Mouse (Mus musculus): ENCODE results near the gene Irf2. TPM values are rescaled to one million over a fixed set of nuclear protein-coding genes. Genes with fewer than 3 reads are reported as not detected.

The Irf2 gene
- polyA plus RNA-seq, 1 experiment from 2014 or later = 14.1 TPM

- 88% methylated on average over 2 of the region's 2 CpGs for WGBS
- Histone ChIP-seq H3K4me1 (ENCODE audit: control insufficient read depth, insufficient read depth, low read length) (no peaks in the 10 kb centered on the region), H3K27me3 (ENCODE audit: control insufficient read depth, insufficient read depth, low read length) (no peaks in the 10 kb centered on the region), H3K36me3 (ENCODE audit: control insufficient read depth, insufficient read depth, low read length) (no peaks in the 10 kb centered on the region; the same call in 1 of the 2 replicates), H3K27ac (ENCODE audit: low read depth, low read length) (no peak overlapping the region), H3K9me3 (ENCODE audit: control insufficient read depth, low read length) (no peaks in the 10 kb centered on the region), H3K4me3 (ENCODE audit: low read depth, low read length) (no peak overlapping the region), H3K9ac (ENCODE audit: low read length) (no peak overlapping the region), H3K4me2 (ENCODE audit: low read depth) (no peak overlapping the region)
- no peak for ATAC-seq (ENCODE audit: insufficient read depth, low FRiP score, low TSS enrichment)
- no peak for DNase-seq (ENCODE audit: low spot score)
These were observed 72.4 kb downstream of the Irf2 start for GRCm38 (mm10) chr8:46811944-46812343.

- no peak for ATAC-seq (ENCODE audit: insufficient read depth, low FRiP score, low TSS enrichment)
- Histone ChIP-seq H3K27ac (ENCODE audit: low read depth, low read length) (no peak overlapping the region), H3K4me2 (ENCODE audit: low read depth) (no peak overlapping the region), H3K9ac (ENCODE audit: low read length) (no peak overlapping the region), H3K4me1 (ENCODE audit: control insufficient read depth, insufficient read depth, low read length) (no peaks in the 10 kb centered on the region), H3K27me3 (ENCODE audit: control insufficient read depth, insufficient read depth, low read length) (no peaks in the 10 kb centered on the region), H3K4me3 (ENCODE audit: low read depth, low read length) (no peak overlapping the region), H3K9me3 (ENCODE audit: control insufficient read depth, low read length) (no peaks in the 10 kb centered on the region), H3K36me3 (ENCODE audit: control insufficient read depth, insufficient read depth, low read length) (no peaks in the 10 kb centered on the region)
- no peak for DNase-seq (ENCODE audit: low spot score)
- WGBS = 90% methylated on average over 4 of the region's 4 CpGs
These were observed 73.4 kb downstream of the Irf2 start for GRCm38 (mm10) chr8:46812966-46813365.

GRCm38 (mm10) chr8:46818106-46818989 is 78.8 kb downstream of the Irf2 start:
- DNase-seq (ENCODE audit: low spot score) (no peak), ATAC-seq (ENCODE audit: insufficient read depth, low FRiP score, low TSS enrichment) (no peak)
- 83% methylated on average over 14 of the region's 14 CpGs for WGBS
- Histone ChIP-seq H3K4me1 (ENCODE audit: control insufficient read depth, insufficient read depth, low read length) (no peaks in the 10 kb centered on the region), H3K27me3 (ENCODE audit: control insufficient read depth, insufficient read depth, low read length) (no peaks in the 10 kb centered on the region), H3K36me3 (ENCODE audit: control insufficient read depth, insufficient read depth, low read length) (no peaks in the 10 kb centered on the region; the same call in 1 of the 2 replicates), H3K4me2 (ENCODE audit: low read depth) (no peak overlapping the region), H3K9ac (ENCODE audit: low read length) (no peak overlapping the region), H3K4me3 (ENCODE audit: low read depth, low read length) (no peak overlapping the region), H3K9me3 (ENCODE audit: control insufficient read depth, low read length) (no peaks in the 10 kb centered on the region), H3K27ac (ENCODE audit: low read depth, low read length) (no peak overlapping the region)

- Histone ChIP-seq H3K4me1 (ENCODE audit: control insufficient read depth, insufficient read depth, low read length) (no peaks in the 10 kb centered on the region), H3K4me2 (ENCODE audit: low read depth) (no peak overlapping the region), H3K36me3 (ENCODE audit: control insufficient read depth, insufficient read depth, low read length) (no peaks in the 10 kb centered on the region; the same call in 1 of the 2 replicates), H3K9ac (ENCODE audit: low read length) (no peak overlapping the region), H3K4me3 (ENCODE audit: low read depth, low read length) (no peak overlapping the region), H3K9me3 (ENCODE audit: control insufficient read depth, low read length) (no peaks in the 10 kb centered on the region), H3K27me3 (ENCODE audit: control insufficient read depth, insufficient read depth, low read length) (no peaks in the 10 kb centered on the region), H3K27ac (ENCODE audit: low read depth, low read length) (no peak overlapping the region)
- DNase-seq (ENCODE audit: low spot score) (no peak), ATAC-seq (ENCODE audit: insufficient read depth, low FRiP score, low TSS enrichment) (no peak)
- WGBS = 66% methylated on average over 2 of the region's 2 CpGs
These were observed 79.4 kb downstream of the Irf2 start for GRCm38 (mm10) chr8:46818990-46819288.

GRCm38 (mm10) chr8:46828734-46829413 is 89.3 kb downstream of the Irf2 start:
- WGBS = 94% methylated on average over 7 of the region's 7 CpGs

GRCm38 (mm10) chr8:46829414-46830111 is 90.0 kb downstream of the Irf2 start:
- Histone ChIP-seq H3K9ac (ENCODE audit: low read length) (no peak overlapping the region), H3K27me3 (ENCODE audit: control insufficient read depth, insufficient read depth, low read length) (no peaks in the 10 kb centered on the region), H3K4me2 (ENCODE audit: low read depth) (no peak overlapping the region), H3K9me3 (ENCODE audit: control insufficient read depth, low read length) (no peaks in the 10 kb centered on the region), H3K4me1 (ENCODE audit: control insufficient read depth, insufficient read depth, low read length) (no peaks in the 10 kb centered on the region), H3K27ac (ENCODE audit: low read depth, low read length) (no peak overlapping the region), H3K36me3 (ENCODE audit: control insufficient read depth, insufficient read depth, low read length) (no peaks in the 10 kb centered on the region), H3K4me3 (ENCODE audit: low read depth, low read length) (no peak overlapping the region)
- WGBS = 66% methylated on average over 6 of the region's 6 CpGs
- no peak for ATAC-seq (ENCODE audit: insufficient read depth, low FRiP score, low TSS enrichment)
- no peak for DNase-seq (ENCODE audit: low spot score)

More at GRCm38 (mm10) chr8:46828734-46829413, 89.3 kb downstream of the Irf2 start:
- H3K9ac ChIP-seq (ENCODE audit: low read length) = no peak overlapping the region
- H3K4me3 ChIP-seq (ENCODE audit: low read depth, low read length) = no peak overlapping the region
- no peaks in the 10 kb centered on the region for H3K27me3 ChIP-seq (ENCODE audit: control insufficient read depth, insufficient read depth, low read length)
- ATAC-seq (ENCODE audit: insufficient read depth, low FRiP score, low TSS enrichment) (no peak), DNase-seq (ENCODE audit: low spot score) (no peak)
- no peak overlapping the region for H3K4me2 ChIP-seq (ENCODE audit: low read depth)
- no peaks in the 10 kb centered on the region for H3K9me3 ChIP-seq (ENCODE audit: control insufficient read depth, low read length)
- H3K36me3 ChIP-seq (ENCODE audit: control insufficient read depth, insufficient read depth, low read length) = no peaks in the 10 kb centered on the region
- H3K27ac ChIP-seq (ENCODE audit: low read depth, low read length) = no peak overlapping the region
- H3K4me1 ChIP-seq (ENCODE audit: control insufficient read depth, insufficient read depth, low read length) = no peaks in the 10 kb centered on the region

- Histone ChIP-seq H3K4me2 (ENCODE audit: low read depth) (no peak overlapping the region), H3K27me3 (ENCODE audit: control insufficient read depth, insufficient read depth, low read length) (no peaks in the 10 kb centered on the region), H3K36me3 (ENCODE audit: control insufficient read depth, insufficient read depth, low read length) (no peaks in the 10 kb centered on the region), H3K9ac (ENCODE audit: low read length) (no peak overlapping the region), H3K4me3 (ENCODE audit: low read depth, low read length) (no peak overlapping the region), H3K27ac (ENCODE audit: low read depth, low read length) (no peak overlapping the region), H3K9me3 (ENCODE audit: control insufficient read depth, low read length) (no peaks in the 10 kb centered on the region), H3K4me1 (ENCODE audit: control insufficient read depth, insufficient read depth, low read length) (no peaks in the 10 kb centered on the region)
- ATAC-seq (ENCODE audit: insufficient read depth, low FRiP score, low TSS enrichment) (no peak), DNase-seq (ENCODE audit: low spot score) (no peak)
- WGBS = 86% methylated on average over 11 of the region's 11 CpGs
These were observed 90.8 kb downstream of the Irf2 start for GRCm38 (mm10) chr8:46830112-46830855.

- ATAC-seq (ENCODE audit: insufficient read depth, low FRiP score, low TSS enrichment) = no peak
- Histone ChIP-seq H3K9me3 (ENCODE audit: control insufficient read depth, low read length) (no peaks in the 10 kb centered on the region), H3K4me2 (ENCODE audit: low read depth) (no peak overlapping the region), H3K4me1 (ENCODE audit: control insufficient read depth, insufficient read depth, low read length) (no peaks in the 10 kb centered on the region), H3K27ac (ENCODE audit: low read depth, low read length) (no peak overlapping the region), H3K4me3 (ENCODE audit: low read depth, low read length) (no peak overlapping the region), H3K27me3 (ENCODE audit: control insufficient read depth, insufficient read depth, low read length) (no peaks in the 10 kb centered on the region), H3K36me3 (ENCODE audit: control insufficient read depth, insufficient read depth, low read length) (no peaks in the 10 kb centered on the region), H3K9ac (ENCODE audit: low read length) (no peak overlapping the region)
- no peak for DNase-seq (ENCODE audit: low spot score)
- 89% methylated on average over 5 of the region's 5 CpGs for WGBS
These were observed 92.4 kb downstream of the Irf2 start for GRCm38 (mm10) chr8:46831916-46832315.

All from neural tube, embryonic 11.5 days (tissue).